Mouse (Mus musculus): Measurements from ENCODE around the gene Fbxo44.
"Not testable (repeated sequence)": the region's sequence is repeated elsewhere in the genome, so short reads cannot be mapped to it uniquely, and the experiment has no call there.

Gene Fbxo44

GRCm38 (mm10) chr4:148160436-148161390, at the start of gene Fbxo44, which contains the start of gene Fbxo2:
TSS of gene Fbxo44 (minus strand) at chr4:148160482.
TSS of gene Fbxo2 (plus strand) at chr4:148160621.
- peak; percentile 35 for DNase-seq (ENCODE audit: low spot score)

- DNase-seq (ENCODE audit: low spot score): no peak
Observed at GRCm38 (mm10) chr4:148204873-148205232, 44.6 kb upstream of the Fbxo44 start.

- no peak for DNase-seq (ENCODE audit: low spot score)
Observed at GRCm38 (mm10) chr4:148204061-148204872, 44.0 kb upstream of the Fbxo44 start.

- no peak for DNase-seq (ENCODE audit: low spot score)
Observed at GRCm38 (mm10) chr4:148203557-148203956, 43.3 kb upstream of the Fbxo44 start.

GRCm38 (mm10) chr4:148198721-148199120, 38.4 kb upstream of the Fbxo44 start:
- DNase-seq (ENCODE audit: low spot score): no peak

- no peak for DNase-seq (ENCODE audit: low spot score)
Observed at GRCm38 (mm10) chr4:148194400-148194799, 34.1 kb upstream of the Fbxo44 start.

GRCm38 (mm10) chr4:148192707-148193245, 32.5 kb upstream of the Fbxo44 start:
- DNase-seq (ENCODE audit: low spot score): no peak

- not testable (repeated sequence) for DNase-seq (ENCODE audit: low spot score)
Observed at GRCm38 (mm10) chr4:148188767-148189166, 28.5 kb upstream of the Fbxo44 start.

GRCm38 (mm10) chr4:148185819-148186218, 25.5 kb upstream of the Fbxo44 start:
- no peak for DNase-seq (ENCODE audit: low spot score)

- DNase-seq (ENCODE audit: low spot score): no peak
Observed at GRCm38 (mm10) chr4:148184564-148184963, 24.3 kb upstream of the Fbxo44 start.

- DNase-seq (ENCODE audit: low spot score): no peak
Observed at GRCm38 (mm10) chr4:148182363-148182762, 22.1 kb upstream of the Fbxo44 start.

GRCm38 (mm10) chr4:148181483-148181882, 21.2 kb upstream of the Fbxo44 start:
- DNase-seq (ENCODE audit: low spot score): no peak

- DNase-seq (ENCODE audit: low spot score): no peak
Observed at GRCm38 (mm10) chr4:148177716-148178115, 17.4 kb upstream of the Fbxo44 start.

- DNase-seq (ENCODE audit: low spot score): not testable (repeated sequence)
Observed at GRCm38 (mm10) chr4:148176603-148177002, 16.3 kb upstream of the Fbxo44 start.

- no peak for DNase-seq (ENCODE audit: low spot score)
Observed at GRCm38 (mm10) chr4:148174495-148174862, 14.2 kb upstream of the Fbxo44 start.

GRCm38 (mm10) chr4:148173811-148174494, 13.7 kb upstream of the Fbxo44 start:
- no peak for DNase-seq (ENCODE audit: low spot score)

- no peak for DNase-seq (ENCODE audit: low spot score)
Observed at GRCm38 (mm10) chr4:148171261-148171660, 11.0 kb upstream of the Fbxo44 start.

- peak; percentile 59 for DNase-seq (ENCODE audit: low spot score)
Observed at GRCm38 (mm10) chr4:148170842-148171241, 10.6 kb upstream of the Fbxo44 start.

GRCm38 (mm10) chr4:148169586-148169985, 9.3 kb upstream of the Fbxo44 start:
- DNase-seq (ENCODE audit: low spot score): no peak

GRCm38 (mm10) chr4:148168287-148168686, 8.0 kb upstream of the Fbxo44 start:
- peak; percentile 61 for DNase-seq (ENCODE audit: low spot score)

GRCm38 (mm10) chr4:148166986-148167385, 6.7 kb upstream of the Fbxo44 start:
- DNase-seq (ENCODE audit: low spot score): peak; percentile 80

GRCm38 (mm10) chr4:148166431-148166830, 6.1 kb upstream of the Fbxo44 start:
- no peak for DNase-seq (ENCODE audit: low spot score)
